Mouse (Mus musculus) CD4-positive helper T cell, adult 2 months (primary cell): ENCODE results near the gene Prtg.

ENCODE experiments used
- DNase-seq: peaks from one replicate; pipeline ENCODE4 v3.0.0-alpha.2; 2012; ENCODE audit warnings: low read depth, missing footprints, low spot score

Prtg gene

DNA sequence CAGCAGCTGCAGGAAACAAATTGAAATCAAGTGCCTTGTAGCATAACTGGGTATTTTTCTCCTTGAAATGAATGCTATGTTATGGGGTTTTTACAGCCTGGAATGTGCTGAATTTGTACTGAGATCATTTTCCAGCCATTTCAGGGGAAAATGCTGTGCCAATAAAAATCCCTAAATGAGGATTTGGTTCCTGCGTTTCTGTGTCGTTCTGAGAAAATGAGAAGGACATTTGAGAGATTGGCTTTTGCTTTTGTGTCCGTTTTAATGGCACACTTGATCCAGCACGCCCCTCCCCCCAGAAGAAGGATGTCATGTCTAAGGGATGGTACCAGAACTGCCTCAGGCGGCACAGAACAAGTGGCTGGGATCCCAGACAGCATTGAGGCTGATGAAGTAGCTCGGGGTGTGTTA is 100.0 kb downstream of the Prtg start:
- no peak for DNase-seq

- DNase-seq = no peak
These were observed 104.7 kb downstream of the Prtg start for GRCm38 (mm10) chr9:72911381-72911780.

DNA sequence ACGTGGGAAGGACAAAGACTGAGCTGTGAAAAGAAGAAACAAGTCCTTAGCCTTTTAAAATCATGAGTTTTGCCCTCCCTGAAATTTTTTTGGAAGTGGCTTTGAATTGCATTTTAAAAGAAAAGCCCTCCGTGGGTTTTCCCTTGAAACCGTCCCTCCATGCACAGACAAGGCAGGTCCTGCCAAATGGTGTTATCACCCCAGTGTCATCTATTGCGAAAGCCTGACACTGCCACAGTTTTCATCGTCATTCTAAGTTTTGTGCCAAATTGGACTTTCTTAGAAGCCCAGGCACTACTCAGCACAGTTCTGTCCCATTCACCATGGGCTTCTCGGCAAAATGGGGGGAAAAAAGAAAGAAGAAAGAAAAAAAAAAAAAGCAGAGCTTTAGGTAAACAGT is 106.9 kb downstream of the Prtg start:
- no peak for DNase-seq

DNA sequence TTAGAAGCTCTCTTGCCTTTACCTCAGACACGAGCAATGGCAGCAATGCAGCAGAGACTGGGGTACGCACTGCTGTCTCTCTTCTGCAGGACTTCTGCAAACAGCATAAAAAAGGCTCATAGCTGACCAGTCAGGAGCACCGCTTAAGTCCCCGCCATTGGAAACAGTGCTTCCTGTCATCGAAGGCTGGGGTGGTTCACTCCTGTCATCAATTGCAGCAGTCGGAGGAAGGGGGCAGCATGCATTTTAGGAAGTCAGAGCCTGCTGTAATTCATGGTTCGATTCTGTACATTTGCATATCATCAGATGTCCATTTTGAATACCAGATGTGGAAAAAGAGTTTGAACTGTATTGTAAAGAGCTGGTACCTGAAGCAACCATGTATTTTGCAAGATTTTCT is 109.1 kb downstream of the Prtg start:
- DNase-seq = no peak

GRCm38 (mm10) chr9:72923068-72923467 is 116.4 kb downstream of the Prtg start:
- no peak for DNase-seq

DNA sequence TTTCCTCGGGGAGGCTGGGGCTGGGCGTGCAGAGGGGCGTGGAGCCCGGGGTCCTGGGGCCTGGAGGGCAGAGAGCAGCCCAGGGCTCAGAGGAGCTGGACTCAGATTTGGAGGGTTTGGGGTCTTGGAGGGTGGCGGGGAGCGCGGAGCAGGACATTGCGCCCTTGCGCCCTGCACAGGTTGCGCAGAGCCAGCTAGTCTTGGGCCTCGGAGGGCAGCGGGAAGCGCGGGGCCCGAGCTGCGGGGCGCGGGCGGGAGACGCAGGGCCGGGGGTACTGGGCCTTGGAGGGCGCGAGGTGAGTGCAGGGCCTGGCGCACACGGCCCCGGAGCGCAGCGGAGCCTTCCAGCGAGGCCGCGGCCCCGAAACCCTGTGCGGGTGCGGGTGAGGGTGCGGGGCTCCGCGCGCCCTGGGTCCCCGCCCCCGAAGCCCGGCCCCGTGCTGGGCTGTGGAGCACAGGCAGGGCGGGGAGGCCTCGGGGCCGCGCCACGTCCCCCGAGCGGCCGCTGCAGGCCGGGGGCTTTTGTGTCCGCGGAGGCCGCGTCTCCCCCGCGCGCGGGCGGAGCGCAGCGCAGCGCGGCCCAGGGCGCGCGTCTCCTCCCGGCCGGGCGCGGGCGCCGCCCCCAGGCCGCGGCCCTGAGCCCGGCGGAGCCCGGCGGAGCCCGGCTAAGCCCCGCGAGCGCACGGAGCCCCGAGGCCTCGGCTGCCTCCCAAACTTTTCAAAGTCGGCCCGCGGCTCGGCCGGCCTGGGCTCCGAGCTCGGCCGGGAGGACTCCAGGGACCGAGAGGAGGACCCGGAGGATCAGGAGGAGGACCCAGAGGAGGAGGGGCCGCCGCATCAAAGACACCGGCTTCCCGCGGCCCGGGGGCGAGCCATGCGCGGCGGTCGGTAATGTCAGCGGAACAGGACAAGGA is 118.6 kb downstream of the Prtg start, which contains the start of gene Pygo1:
Gene Pygo1, plus strand, starts transcription at position 625 of the 914 bp plus-strand sequence.
- DNase-seq = no peak

GRCm38 (mm10) chr9:72925935-72926258 is 119.2 kb downstream of the Prtg start:
- no peak for DNase-seq

DNA sequence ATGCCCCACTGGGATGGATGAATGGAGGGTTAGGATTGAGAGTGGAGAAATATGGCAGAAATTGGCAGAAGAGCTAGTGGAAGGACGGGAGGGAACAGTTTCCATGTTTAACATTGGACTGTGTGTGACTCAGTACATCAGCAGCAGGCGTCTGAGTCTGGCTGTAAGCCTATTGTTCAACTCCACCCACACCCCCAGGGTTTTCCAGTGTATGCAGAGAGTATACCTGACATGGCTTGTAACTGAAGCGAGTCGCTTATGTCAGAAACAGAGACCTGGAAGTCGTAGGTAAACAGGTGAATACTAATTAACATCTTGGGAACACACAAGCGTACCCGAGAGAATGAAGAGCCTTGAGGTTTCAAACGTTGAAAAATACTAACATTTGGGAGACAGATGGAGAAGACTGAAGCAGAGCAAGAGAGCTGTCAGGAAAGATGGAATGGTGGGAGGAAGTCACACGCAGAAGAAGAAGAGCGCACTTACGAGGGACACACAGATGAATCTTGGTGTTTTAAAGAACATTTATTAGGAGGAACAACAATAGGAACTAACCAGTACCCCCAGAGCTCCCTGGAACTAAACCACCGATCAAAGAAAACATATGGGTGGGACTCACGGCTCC is 124.6 kb downstream of the Prtg start:
- no peak for DNase-seq

DNA sequence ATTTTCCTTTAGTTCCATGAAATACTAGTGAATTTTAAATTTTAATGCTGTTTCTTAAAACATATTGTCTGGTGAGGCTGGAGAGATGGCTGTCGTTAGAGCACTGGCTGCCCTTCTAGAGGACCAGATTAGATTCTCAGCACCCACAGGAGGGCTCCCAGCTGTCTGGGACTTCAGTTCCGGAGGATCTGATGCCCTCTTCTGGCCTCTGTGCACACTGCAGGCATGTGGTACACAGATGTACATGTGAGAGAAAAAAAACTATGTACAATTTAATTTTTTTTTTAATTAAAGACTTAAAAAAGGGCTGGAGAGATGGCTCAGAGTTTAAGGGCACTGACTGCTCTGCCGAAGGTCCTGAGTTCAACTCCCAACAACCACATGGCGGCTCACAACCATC is 128.6 kb downstream of the Prtg start:
- DNase-seq = no peak

GRCm38 (mm10) chr9:72936301-72936700 is 129.6 kb downstream of the Prtg start:
- no peak for DNase-seq

GRCm38 (mm10) chr9:72943424-72943823 is 136.8 kb downstream of the Prtg start:
- peak; percentile 23 for DNase-seq

DNA sequence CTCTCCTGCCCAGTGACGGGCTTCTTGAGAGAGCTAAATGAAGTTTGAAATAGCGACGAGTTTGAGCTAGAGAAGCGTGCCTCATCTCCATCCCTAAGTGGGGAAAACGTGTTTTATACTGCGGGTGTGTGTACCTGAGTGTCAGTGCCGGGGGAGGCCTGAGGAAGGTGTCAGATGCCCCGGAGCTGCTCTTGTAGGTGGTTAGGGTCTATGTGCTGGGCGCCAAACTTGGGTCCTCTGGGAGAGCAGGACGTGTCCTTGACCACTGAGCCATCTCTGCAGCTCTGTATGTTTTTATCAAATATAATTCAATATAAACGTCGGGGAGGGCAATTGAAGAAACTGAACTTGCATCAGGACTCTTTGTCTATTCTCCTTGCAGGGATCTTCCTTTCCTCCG is 137.6 kb downstream of the Prtg start:
- DNase-seq = no peak

DNA sequence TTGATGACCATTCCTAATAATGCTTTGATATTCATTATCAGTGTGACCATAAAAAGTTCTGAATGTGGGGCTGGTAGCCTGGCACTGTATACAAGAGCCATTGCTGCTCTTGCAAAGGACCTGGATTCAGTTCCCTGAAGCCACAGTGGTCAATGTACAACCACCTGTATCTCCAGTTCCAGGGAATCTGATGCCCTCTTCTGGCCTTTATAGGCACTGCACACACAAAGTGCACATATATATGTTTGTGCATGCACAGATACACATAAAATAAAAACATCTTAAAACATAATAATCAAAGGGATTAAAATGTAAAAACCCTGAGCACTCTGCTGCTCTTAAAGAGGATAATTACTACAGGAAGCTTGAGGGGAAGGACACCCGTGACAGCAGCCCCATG is 140.3 kb downstream of the Prtg start:
- no peak for DNase-seq

DNA sequence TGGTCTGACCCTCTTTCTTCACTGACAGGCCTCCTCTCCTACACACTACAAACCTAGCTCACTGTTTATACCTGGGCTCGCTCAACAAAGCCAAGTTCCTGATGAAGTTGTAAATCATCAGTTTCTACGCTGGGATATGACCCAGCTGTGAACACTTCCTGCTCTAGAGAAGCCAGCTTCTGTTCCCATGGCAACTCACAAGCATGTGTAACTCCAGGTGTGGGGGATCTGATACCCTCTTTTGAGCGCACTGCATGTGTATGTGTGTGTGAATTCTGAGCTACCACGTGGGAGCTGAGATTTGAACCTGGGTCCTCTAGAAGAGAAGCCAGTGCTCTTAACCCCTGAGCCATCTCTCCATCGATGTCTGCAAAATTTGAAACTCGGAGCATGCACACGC is 142.9 kb downstream of the Prtg start:
- no peak for DNase-seq

GRCm38 (mm10) chr9:72954746-72955145 is 148.1 kb downstream of the Prtg start:
- DNase-seq = peak; percentile 34

DNA sequence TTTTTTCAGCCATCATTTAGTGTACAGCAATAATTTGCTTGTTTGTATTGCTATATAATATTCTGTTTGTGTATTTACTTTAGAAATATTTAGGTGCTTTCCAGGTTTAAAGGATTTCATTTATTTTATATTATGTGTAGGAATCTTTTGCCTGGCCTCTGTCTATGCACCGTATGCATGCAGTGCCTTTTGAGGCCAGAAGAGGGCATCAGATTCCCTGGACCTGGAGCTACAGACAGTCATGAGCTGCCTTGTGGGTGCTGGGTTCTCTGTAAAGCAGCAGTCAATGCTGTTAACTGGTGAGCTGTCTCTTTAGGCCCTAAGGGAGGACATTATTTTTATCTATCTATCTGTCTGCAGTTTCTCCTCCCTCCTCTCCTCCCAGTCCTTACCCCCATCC is 148.9 kb downstream of the Prtg start:
- DNase-seq = peak; percentile 73

- peak; percentile 93 for DNase-seq
These were observed 152.1 kb downstream of the Prtg start, which contains the start of the genes Dyx1c1 and Gm44503 for GRCm38 (mm10) chr9:72958521-72959450. Gene Dyx1c1, plus strand, starts transcription at chr9:72958785. Gene Gm44503, plus strand, starts transcription at chr9:72958852.

- DNase-seq = no peak
These were observed 154.7 kb downstream of the Prtg start for GRCm38 (mm10) chr9:72961346-72961745.

DNA sequence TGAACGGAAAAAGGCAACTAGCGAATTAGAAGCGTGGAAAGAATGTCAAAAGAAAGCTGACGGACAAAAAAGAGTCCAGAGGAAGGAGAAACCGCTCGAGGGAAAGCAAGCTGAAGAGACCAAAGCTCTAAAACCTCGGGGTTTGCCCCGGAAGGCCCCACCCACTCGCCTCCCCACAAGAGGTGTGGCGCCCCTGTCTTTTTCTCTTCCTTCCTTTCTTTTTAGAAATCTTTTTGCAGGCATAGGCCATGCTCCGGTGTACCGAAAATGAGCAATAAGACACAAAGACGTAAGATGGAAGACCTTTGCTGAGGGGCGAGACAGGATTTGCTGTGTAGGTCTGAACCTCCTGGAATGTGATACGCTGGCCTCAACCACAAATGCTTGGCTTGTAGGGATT is 155.3 kb downstream of the Prtg start:
- DNase-seq = peak; percentile 86
